Mouse (Mus musculus) layer of hippocampus, adult 8-10 months (tissue): Measurements from ENCODE around the gene Irf2bp2. TPM values are rescaled to one million over a fixed set of nuclear protein-coding genes. Genes with fewer than 3 reads are reported as not detected.
A peak's percentile ranks its signal among the peaks of the same experiment; 100 is the strongest.

Source experiments
- DNase-seq, 2 experiments: peaks; one replicate each; pipeline ENCODE4 v3.0.0; 2022; ENCODE audit warnings: low spot score in 2 of 2
- total RNA-seq, 4 experiments: library from RNA; stranded (reverse); gene quantifications; 2 replicates each; pipeline ENCODE4 v1.2.4; 2022

The Irf2bp2 gene
- total RNA-seq, 4 experiments from 2014 or later: 53.5 to 58.0 (median 56.2) TPM

- DNase-seq: no peak
These were observed 5.8 kb downstream of the Irf2bp2 start for GRCm38 (mm10) chr8:126587836-126588503.

- no peak for DNase-seq
These were observed 6.9 kb downstream of the Irf2bp2 start for GRCm38 (mm10) chr8:126586599-126587577.

- DNase-seq: no peak
These were observed 7.7 kb downstream of the Irf2bp2 start for GRCm38 (mm10) chr8:126586101-126586500.

- no peak for DNase-seq
These were observed 8.2 kb downstream of the Irf2bp2 start for GRCm38 (mm10) chr8:126585561-126586031.

- no peak for DNase-seq
These were observed 8.9 kb downstream of the Irf2bp2 start for GRCm38 (mm10) chr8:126584844-126585231.

- peak in 1 of 2 experiments; percentile 58 for DNase-seq
These were observed 9.6 kb downstream of the Irf2bp2 start for GRCm38 (mm10) chr8:126583971-126584843.

- DNase-seq: no peak
These were observed 10.3 kb downstream of the Irf2bp2 start for GRCm38 (mm10) chr8:126583534-126583933.

- DNase-seq: no peak
These were observed 10.8 kb downstream of the Irf2bp2 start for GRCm38 (mm10) chr8:126583018-126583417.

- peak in 1 of 2 experiments; percentile 56 for DNase-seq
These were observed 11.3 kb downstream of the Irf2bp2 start for GRCm38 (mm10) chr8:126582509-126582908.

GRCm38 (mm10) chr8:126581662-126582061 lies 12.1 kb downstream of the Irf2bp2 start:
- DNase-seq: no peak

- no peak for DNase-seq
These were observed 13.0 kb downstream of the Irf2bp2 start for GRCm38 (mm10) chr8:126580826-126581225.

GRCm38 (mm10) chr8:126580086-126580485 lies 13.7 kb downstream of the Irf2bp2 start:
- DNase-seq: no peak

- DNase-seq: no peak
These were observed 15.1 kb downstream of the Irf2bp2 start for GRCm38 (mm10) chr8:126578641-126579040.

- no peak for DNase-seq
These were observed 16.9 kb downstream of the Irf2bp2 start for GRCm38 (mm10) chr8:126576919-126577318.

- DNase-seq: no peak
These were observed 17.7 kb downstream of the Irf2bp2 start for GRCm38 (mm10) chr8:126576086-126576485.

- no peak for DNase-seq
These were observed 18.7 kb downstream of the Irf2bp2 start for GRCm38 (mm10) chr8:126574882-126575637.

GRCm38 (mm10) chr8:126573878-126574277 lies 19.9 kb downstream of the Irf2bp2 start:
- no peak for DNase-seq

- no peak for DNase-seq
These were observed 20.6 kb downstream of the Irf2bp2 start for GRCm38 (mm10) chr8:126573079-126573694.

- DNase-seq: no peak
These were observed 22.6 kb downstream of the Irf2bp2 start for GRCm38 (mm10) chr8:126571065-126571660.
